8 mouse cellular contexts compared by ENCODE assay signal in genomic region chr9:44921123-44921468, GRCm38 (mm10). TPM values are rescaled to one million over a fixed set of nuclear protein-coding genes. Genes with fewer than 3 reads are reported as not detected.
A peak's percentile ranks its signal among the peaks of the same experiment; 100 is the strongest.
DNase-seq lines count a peak whose midpoint lies in the region; ATAC-seq lines count a peak whose summit lies in the region.

No protein-coding gene starts in this region.

- H3K36me3 ChIP-seq in embryonic facial prominence, embryonic 11.5 days (replicated peaks; ENCODE audit: control insufficient read depth, insufficient read depth, low read depth, low read length), result no peaks in the 10 kb centered on the region
- H3K36me3 ChIP-seq in hindbrain, embryonic 14.5 days (replicated peaks; ENCODE audit: control insufficient read depth, insufficient read depth), result peaks cover 5% of the 10 kb centered on the region
- no peaks in the 10 kb centered on the region for H3K36me3 ChIP-seq in lung, embryonic 16.5 days (ENCODE audit: control insufficient read depth, insufficient read depth, low read length)
- no peaks in the 10 kb centered on the region for H3K36me3 ChIP-seq in stomach, embryonic 15.5 days

- intact Hi-C loops in heart, postnatal 14 days (cut with DNase I), result no loop called here

- WGBS in embryonic facial prominence, embryonic 11.5 days, result under 1% methylated on average over 8 of the region's 8 CpGs
- under 1% methylated on average over 8 of the region's 8 CpGs for WGBS in hindbrain, embryonic 14.5 days
- WGBS in lung, embryonic 16.5 days, result under 1% methylated on average over 8 of the region's 8 CpGs
- WGBS in stomach, embryonic 15.5 days, result under 1% methylated on average over 8 of the region's 8 CpGs

- H3K9ac ChIP-seq in embryonic facial prominence, embryonic 11.5 days (replicated peaks; ENCODE audit: low read length), result peak overlapping the region; percentile 90
- H3K9ac ChIP-seq in hindbrain, embryonic 14.5 days, result peak overlapping the region; percentile 73
- H3K9ac ChIP-seq in lung, embryonic 16.5 days (ENCODE audit: low read length), result peak overlapping the region; percentile 90
- peak overlapping the region; percentile 37; the same call in 1 of the 2 replicates for H3K9ac ChIP-seq in stomach, embryonic 15.5 days

- peak; percentile 20 for ATAC-seq in CD4-positive, CD25-positive, alpha-beta regulatory T cell, adult 4 months
- peak; percentile 81; the same call in 1 of the 2 replicates for ATAC-seq in embryonic facial prominence, embryonic 11.5 days (replicated peaks; ENCODE audit: insufficient number of reproducible peaks, low FRiP score, low TSS enrichment, low read depth)
- ATAC-seq in hindbrain, embryonic 14.5 days (ENCODE audit: low FRiP score), result peak; percentile 88
- ATAC-seq in lung, embryonic 16.5 days (ENCODE audit: low read depth), result peak; percentile 95
- peak; percentile 84 for ATAC-seq in stomach, embryonic 15.5 days (ENCODE audit: insufficient read depth, low FRiP score, low read depth)

- peak; percentile 97 for DNase-seq in heart, adult 11 months
- no peak for DNase-seq in heart, postnatal 14 days
- no peak for DNase-seq in embryonic facial prominence, embryonic 11.5 days (ENCODE audit: low spot score)
- no peak for DNase-seq in hindbrain, embryonic 14.5 days (ENCODE audit: low spot score)
- DNase-seq in T-cell, adult 2 months (ENCODE audit: low spot score), result no peak

- peak overlapping the region; percentile 97 for H3K4me3 ChIP-seq in embryonic facial prominence, embryonic 11.5 days (ENCODE audit: low read depth, low read length)
- peak overlapping the region; percentile 62 for H3K4me3 ChIP-seq in hindbrain, embryonic 14.5 days (replicated peaks; ENCODE audit: low read length)
- H3K4me3 ChIP-seq in lung, embryonic 16.5 days (ENCODE audit: low read length), result peak overlapping the region; percentile 87
- peak overlapping the region; percentile 98 for H3K4me3 ChIP-seq in stomach, embryonic 15.5 days (replicated peaks)

- peak overlapping the region; percentile 54 for H3K4me2 ChIP-seq in embryonic facial prominence, embryonic 11.5 days (ENCODE audit: low read depth, low read length)
- peak overlapping the region; percentile 75 for H3K4me2 ChIP-seq in hindbrain, embryonic 14.5 days (replicated peaks)
- peak overlapping the region; percentile 67 for H3K4me2 ChIP-seq in lung, embryonic 16.5 days (ENCODE audit: low read depth, low read length)
- H3K4me2 ChIP-seq in stomach, embryonic 15.5 days, result peak overlapping the region; percentile 57

- peak overlapping the region; percentile 67 for H3K27ac ChIP-seq in embryonic facial prominence, embryonic 11.5 days (replicated peaks; ENCODE audit: low read depth, low read length)
- H3K27ac ChIP-seq in hindbrain, embryonic 14.5 days, result peak overlapping the region; percentile 93
- peak overlapping the region; percentile 91 for H3K27ac ChIP-seq in lung, embryonic 16.5 days (ENCODE audit: low read length)
- peak overlapping the region; percentile 94 for H3K27ac ChIP-seq in stomach, embryonic 15.5 days

- H3K27me3 ChIP-seq in embryonic facial prominence, embryonic 11.5 days (ENCODE audit: control insufficient read depth, insufficient read depth, low read length), result no peaks in the 10 kb centered on the region
- no peaks in the 10 kb centered on the region for H3K27me3 ChIP-seq in hindbrain, embryonic 14.5 days (ENCODE audit: control insufficient read depth, insufficient read depth, low read length)
- no peaks in the 10 kb centered on the region for H3K27me3 ChIP-seq in lung, embryonic 16.5 days (ENCODE audit: control insufficient read depth, insufficient read depth, low read depth, low read length)
- H3K27me3 ChIP-seq in stomach, embryonic 15.5 days (replicated peaks), result no peaks in the 10 kb centered on the region

- no peaks in the 10 kb centered on the region for H3K4me1 ChIP-seq in embryonic facial prominence, embryonic 11.5 days (ENCODE audit: control insufficient read depth, insufficient read depth, low read length)
- H3K4me1 ChIP-seq in hindbrain, embryonic 14.5 days (replicated peaks; ENCODE audit: control insufficient read depth, insufficient read depth, low read length), result peaks cover 8% of the 10 kb centered on the region
- H3K4me1 ChIP-seq in lung, embryonic 16.5 days (replicated peaks; ENCODE audit: control insufficient read depth, insufficient read depth, low read length), result peaks cover 5% of the 10 kb centered on the region
- H3K4me1 ChIP-seq in stomach, embryonic 15.5 days, result peaks cover 5% of the 10 kb centered on the region; the same call in 1 of the 2 replicates

- H3K9me3 ChIP-seq in embryonic facial prominence, embryonic 11.5 days (replicated peaks; ENCODE audit: control insufficient read depth, low read length), result no peaks in the 10 kb centered on the region
- H3K9me3 ChIP-seq in hindbrain, embryonic 14.5 days (ENCODE audit: control insufficient read depth, low read length), result no peaks in the 10 kb centered on the region
- H3K9me3 ChIP-seq in lung, embryonic 16.5 days (ENCODE audit: control insufficient read depth, low read length), result no peaks in the 10 kb centered on the region
- no peaks in the 10 kb centered on the region for H3K9me3 ChIP-seq in stomach, embryonic 15.5 days

RNA-seq across cellular contexts. Expression of gene Atp5l, which starts 0.6 kb away (rescaled TPM):
- total RNA-seq in heart, postnatal 14 days (2021), result 1,000 to 10,000 TPM; 1,504 to 1,510 TPM
- 100 to 1,000 TPM; 416 to 524 TPM for polyA plus RNA-seq in CD4-positive, CD25-positive, alpha-beta regulatory T cell, adult 4 months (2017; shearing (Covaris generic))
- polyA plus RNA-seq in embryonic facial prominence, embryonic 11.5 days (2014; fragmentation: Nextera tagmentation; extraction: Ambion mirVana), result 572 and 583 TPM in 2 replicates
- polyA plus RNA-seq in hindbrain, embryonic 14.5 days (2014; fragmentation: Nextera tagmentation; extraction: Ambion mirVana), result 774 and 980 TPM in 2 replicates
- polyA plus RNA-seq in lung, embryonic 16.5 days (2015; fragmentation: Nextera tagmentation; extraction: Ambion mirVana), result 641 and 656 TPM in 2 replicates
- polyA plus RNA-seq in stomach, embryonic 15.5 days (2015; fragmentation: Nextera tagmentation; extraction: Ambion mirVana), result 757 and 776 TPM in 2 replicates

RNA-seq across cellular contexts. Expression of gene Kmt2a, which starts 40.0 kb away (rescaled TPM):
- total RNA-seq in heart, postnatal 14 days (2021), result 10 to 100 TPM; 29.2 to 31.5 TPM
- polyA plus RNA-seq in CD4-positive, CD25-positive, alpha-beta regulatory T cell, adult 4 months (2017; shearing (Covaris generic)), result 10 to 100 TPM; 34.7 to 41.1 TPM
- 9.8 and 12.2 TPM in 2 replicates for polyA plus RNA-seq in embryonic facial prominence, embryonic 11.5 days (2014; fragmentation: Nextera tagmentation; extraction: Ambion mirVana)
- 17.1 and 19.3 TPM in 2 replicates for polyA plus RNA-seq in hindbrain, embryonic 14.5 days (2014; fragmentation: Nextera tagmentation; extraction: Ambion mirVana)
- polyA plus RNA-seq in lung, embryonic 16.5 days (2015; fragmentation: Nextera tagmentation; extraction: Ambion mirVana), result 8.1 and 11.7 TPM in 2 replicates
- 14.1 and 14.2 TPM in 2 replicates for polyA plus RNA-seq in stomach, embryonic 15.5 days (2015; fragmentation: Nextera tagmentation; extraction: Ambion mirVana)

RNA-seq across cellular contexts. Expression of gene Ube4a, which starts 44.3 kb away (rescaled TPM):
- 10 to 100 TPM; 38.4 to 45.4 TPM for total RNA-seq in heart, postnatal 14 days (2021)
- 10 to 100 TPM; 26.6 to 40.4 TPM for polyA plus RNA-seq in CD4-positive, CD25-positive, alpha-beta regulatory T cell, adult 4 months (2017; shearing (Covaris generic))
- 31.3 and 34.3 TPM in 2 replicates for polyA plus RNA-seq in embryonic facial prominence, embryonic 11.5 days (2014; fragmentation: Nextera tagmentation; extraction: Ambion mirVana)
- 46.0 and 50.2 TPM in 2 replicates for polyA plus RNA-seq in hindbrain, embryonic 14.5 days (2014; fragmentation: Nextera tagmentation; extraction: Ambion mirVana)
- 26.3 and 28.3 TPM in 2 replicates for polyA plus RNA-seq in lung, embryonic 16.5 days (2015; fragmentation: Nextera tagmentation; extraction: Ambion mirVana)
- polyA plus RNA-seq in stomach, embryonic 15.5 days (2015; fragmentation: Nextera tagmentation; extraction: Ambion mirVana), result 25.7 and 28.4 TPM in 2 replicates

RNA-seq across cellular contexts. Expression of gene Cd3g, which starts 59.1 kb away (rescaled TPM):
- total RNA-seq in heart, postnatal 14 days (2021), result 10 to 100 TPM in 1 of 2 experiments, under 1 TPM in 1; 0.86 to 11.7 TPM
- polyA plus RNA-seq in CD4-positive, CD25-positive, alpha-beta regulatory T cell, adult 4 months (2017; shearing (Covaris generic)), result 1,000 to 10,000 TPM; 1,425 to 1,626 TPM
- not detected in 2 replicates for polyA plus RNA-seq in embryonic facial prominence, embryonic 11.5 days (2014; fragmentation: Nextera tagmentation; extraction: Ambion mirVana)
- not detected in 2 replicates for polyA plus RNA-seq in hindbrain, embryonic 14.5 days (2014; fragmentation: Nextera tagmentation; extraction: Ambion mirVana)
- 6.2 and 16.7 TPM in 2 replicates for polyA plus RNA-seq in lung, embryonic 16.5 days (2015; fragmentation: Nextera tagmentation; extraction: Ambion mirVana)
- polyA plus RNA-seq in stomach, embryonic 15.5 days (2015; fragmentation: Nextera tagmentation; extraction: Ambion mirVana), result 0.43 and 1.0 TPM in 2 replicates

Comparison
In these comparisons a context has a peak if more than half of its experiments do, and no peak if none do; other contexts are left out.
1. ATAC-seq: peak in every context shown above with its lines; median percentile 95 in lung, embryonic 16.5 days; 88 in hindbrain, embryonic 14.5 days; 84 in stomach, embryonic 15.5 days; 81 in embryonic facial prominence, embryonic 11.5 days; 20 in CD4-positive, CD25-positive, alpha-beta regulatory T cell, adult 4 months.
2. H3K9ac ChIP-seq: peak in every context shown above with its lines; median percentile 90 in embryonic facial prominence, embryonic 11.5 days; 90 in lung, embryonic 16.5 days; 73 in hindbrain, embryonic 14.5 days; 37 in stomach, embryonic 15.5 days.